Mouse (Mus musculus) midbrain, embryonic 12.5 days (tissue): Measurements from ENCODE around the gene Acp4. TPM values are rescaled to one million over a fixed set of nuclear protein-coding genes. Genes with fewer than 3 reads are reported as not detected.
"Not testable (repeated sequence)": the region's sequence is repeated elsewhere in the genome, so short reads cannot be mapped to it uniquely, and the experiment has no call there.

Source experiments
- ATAC-seq: fragments of 200-750 bp; cut with Nextera tagmentation; 2 replicates; pipeline ENCODE4 v1.8.0; 2017; ENCODE audit warnings: low read depth, moderate TSS enrichment, moderate library complexity; ENCODE audit not compliant: low FRiP score
- H3K27ac ChIP-seq: fragments of 300-500 bp; sonication (generic); replicated peaks from 2 replicates; pipeline ENCODE4 v1.5.1; 2016; ENCODE audit warnings: mild to moderate bottlenecking
- H3K27me3 ChIP-seq: fragments of 300-500 bp; sonication (generic); 2 replicates; pipeline ENCODE4 v1.6.1; 2016; ENCODE audit warnings: mild to moderate bottlenecking
- H3K36me3 ChIP-seq: fragments of 300-500 bp; sonication (generic); 2 replicates; pipeline ENCODE4 v1.6.1; 2016
- H3K4me1 ChIP-seq: fragments of 300-500 bp; sonication (generic); 2 replicates; pipeline ENCODE4 v1.6.1; 2016
- H3K4me2 ChIP-seq: fragments of 300-500 bp; sonication (generic); replicated peaks from 2 replicates; pipeline ENCODE4 v1.6.1; 2016; ENCODE audit warnings: mild to moderate bottlenecking, moderate library complexity
- H3K4me3 ChIP-seq: fragments of 300-500 bp; sonication (generic); 2 replicates; pipeline ENCODE4 v1.5.1; 2016; ENCODE audit warnings: mild to moderate bottlenecking
- H3K9ac ChIP-seq: fragments of 300-500 bp; sonication (generic); replicated peaks from 2 replicates; pipeline ENCODE4 v1.6.1; 2016; ENCODE audit warnings: mild to moderate bottlenecking, moderate library complexity
- H3K9me3 ChIP-seq: fragments of 300-500 bp; sonication (generic); 2 replicates; pipeline ENCODE4 v1.6.1; 2016; ENCODE audit warnings: mild to moderate bottlenecking
- WGBS: fragments of 180-500 bp; shearing (Covaris S2); methylation state at CpG from one replicate; pipeline ENCODE4 v1.1.7; 2016; 5-methylcytosine and 5-hydroxymethylcytosine counted together
- polyA plus RNA-seq: library from polyadenylated mRNA; unstranded; fragments of >200 nt; fragmentation: Nextera tagmentation; extraction: Ambion mirVana; gene quantifications from 2 replicates; pipeline ENCODE4 v1.2.1, GENCODE M21; 2016

Acp4 gene
- polyA plus RNA-seq, 1 experiment from 2014 or later = 0.18 TPM

- H3K27ac ChIP-seq = no peak overlapping the region
- no peak overlapping the region for H3K4me2 ChIP-seq
These were observed 17.3 kb downstream of the Acp4 start for GRCm38 (mm10) chr7:44239913-44240312.

GRCm38 (mm10) chr7:44235909-44236308, 21.3 kb downstream of the Acp4 start, which contains the start of gene Gm36864:
Gene Gm36864 (plus strand): TSS chr7:44236177.
- 90% methylated on average over 3 of the region's 3 CpGs for WGBS
- H3K9ac ChIP-seq = no peak within 1 kb of the TSS
- H3K27ac ChIP-seq = no peak within 1 kb of the TSS
- H3K4me1 ChIP-seq = no peaks in the 10 kb centered on the region
- no peaks in the 10 kb centered on the region for H3K36me3 ChIP-seq
- no peak for ATAC-seq
- no peak within 1 kb of the TSS for H3K4me3 ChIP-seq
- H3K27me3 ChIP-seq = 0 out of 2 replicates have a peak, but pooled peaks cover 5% of the 10 kb centered on the region
- H3K4me2 ChIP-seq = no peak within 1 kb of the TSS
- H3K9me3 ChIP-seq = no peaks in the 10 kb centered on the region

More at GRCm38 (mm10) chr7:44239913-44240312, 17.3 kb downstream of the Acp4 start:
- ATAC-seq = no peak
- 0 out of 2 replicates have a peak, but pooled peaks cover 5% of the 10 kb centered on the region for H3K27me3 ChIP-seq
- WGBS = 72% methylated on average over 2 of the region's 2 CpGs
- no peaks in the 10 kb centered on the region for H3K36me3 ChIP-seq
- H3K4me1 ChIP-seq = no peaks in the 10 kb centered on the region
- no peak overlapping the region for H3K4me3 ChIP-seq
- H3K9ac ChIP-seq = no peak overlapping the region
- no peaks in the 10 kb centered on the region for H3K9me3 ChIP-seq

GRCm38 (mm10) chr7:44225076-44225475, 32.1 kb downstream of the Acp4 start, which contains the start of gene Klk1:
Gene Klk1 (plus strand): TSS chr7:44225360.
- Histone ChIP-seq H3K27ac (no peak within 1 kb of the TSS), H3K27me3 (peaks cover 5% of the 10 kb centered on the region; the same call in 1 of the 2 replicates), H3K36me3 (no peaks in the 10 kb centered on the region), H3K4me2 (no peak within 1 kb of the TSS), H3K9ac (no peak within 1 kb of the TSS), H3K4me1 (no peaks in the 10 kb centered on the region), H3K9me3 (no peaks in the 10 kb centered on the region), H3K4me3 (no peak within 1 kb of the TSS)
- ATAC-seq = no peak
- WGBS = 80% methylated on average over 1 of the region's 1 CpGs

- not testable (repeated sequence) for H3K4me3 ChIP-seq, H3K27me3 ChIP-seq, H3K36me3 ChIP-seq, ATAC-seq, H3K9me3 ChIP-seq, H3K27ac ChIP-seq, H3K4me2 ChIP-seq, H3K4me1 ChIP-seq, H3K9ac ChIP-seq
- 76% methylated on average over 6 of the region's 6 CpGs for whole genome bisulfite sequencing
These were observed 34.8 kb downstream of the Acp4 start for GRCm38 (mm10) chr7:44222335-44222734.

- not testable (repeated sequence) for H3K27me3 ChIP-seq, H3K4me2 ChIP-seq, H3K4me1 ChIP-seq, H3K36me3 ChIP-seq, H3K4me3 ChIP-seq, H3K9me3 ChIP-seq, H3K27ac ChIP-seq, ATAC-seq, H3K9ac ChIP-seq
- WGBS = 70% methylated on average over 9 of the region's 10 CpGs
These were observed 35.6 kb downstream of the Acp4 start for GRCm38 (mm10) chr7:44221601-44222000.

GRCm38 (mm10) chr7:44215645-44216044, 41.5 kb downstream of the Acp4 start, which contains the start of gene Klk1b5:
Gene Klk1b5 (plus strand): TSS chr7:44215945.
- 78% methylated on average over 1 of the region's 1 CpGs for WGBS
- H3K4me1 ChIP-seq = no peaks in the 10 kb centered on the region
- H3K9ac ChIP-seq = no peak within 1 kb of the TSS
- H3K27me3 ChIP-seq = no peaks in the 10 kb centered on the region
- no peak within 1 kb of the TSS for H3K4me2 ChIP-seq
- H3K9me3 ChIP-seq = no peaks in the 10 kb centered on the region
- no peak within 1 kb of the TSS for H3K27ac ChIP-seq
- H3K4me3 ChIP-seq = no peak within 1 kb of the TSS
- H3K36me3 ChIP-seq = no peaks in the 10 kb centered on the region
- no peak for ATAC-seq

- WGBS = 85% methylated on average over 3 of the region's 3 CpGs
- H3K4me2 ChIP-seq = no peak overlapping the region
- no peaks in the 10 kb centered on the region for H3K9me3 ChIP-seq
- H3K4me1 ChIP-seq = no peaks in the 10 kb centered on the region
- H3K4me3 ChIP-seq = no peak overlapping the region
- no peak overlapping the region for H3K27ac ChIP-seq
- H3K36me3 ChIP-seq = no peaks in the 10 kb centered on the region
- no peak for ATAC-seq
- H3K9ac ChIP-seq = no peak overlapping the region
- H3K27me3 ChIP-seq = no peaks in the 10 kb centered on the region
These were observed 48.9 kb downstream of the Acp4 start for GRCm38 (mm10) chr7:44208307-44208706.

GRCm38 (mm10) chr7:44207135-44207534, 50.0 kb downstream of the Acp4 start, which contains the start of gene Klk1b4:
Gene Klk1b4 (plus strand): TSS chr7:44207435.
- not testable (repeated sequence) for H3K4me2 ChIP-seq, H3K9me3 ChIP-seq, H3K4me1 ChIP-seq, H3K27ac ChIP-seq, H3K36me3 ChIP-seq, ATAC-seq, H3K9ac ChIP-seq, H3K27me3 ChIP-seq, H3K4me3 ChIP-seq
- 65% methylated on average over 3 of the region's 3 CpGs for WGBS

Other genes starting within 250 kb of the Acp4 start
- gene Klk1b26, start 245.2 kb downstream of the Acp4 start, polyA plus RNA-seq = not detected in 2 replicates
- gene Klk1b27, start 205.1 kb downstream of the Acp4 start, polyA plus RNA-seq = not detected in 2 replicates
- not detected in 2 replicates for gene Klk1b21, start 155.1 kb downstream of the Acp4 start, polyA plus RNA-seq
- gene Klk1b22, start 144.7 kb downstream of the Acp4 start, polyA plus RNA-seq = not detected in 2 replicates
- not detected in 2 replicates for gene Klk1b16, start 120.6 kb downstream of the Acp4 start, polyA plus RNA-seq
- not detected in 2 replicates for gene Klk1b24, start 69.1 kb downstream of the Acp4 start, polyA plus RNA-seq
- not detected in 2 replicates for gene Klk1b3, start 59.2 kb downstream of the Acp4 start, polyA plus RNA-seq
- gene Klk1b4, start 49.9 kb downstream of the Acp4 start, polyA plus RNA-seq = not detected in 2 replicates
- not detected in 2 replicates for gene Klk1b5, start 41.4 kb downstream of the Acp4 start, polyA plus RNA-seq
- gene Klk1, start 32.0 kb downstream of the Acp4 start, polyA plus RNA-seq = not detected in 2 replicates
- not detected in 2 replicates for gene Gm36864, start 21.2 kb downstream of the Acp4 start, polyA plus RNA-seq
- gene 1700028J19Rik, start 10.7 kb downstream of the Acp4 start, polyA plus RNA-seq = 1.1 and 1.6 TPM in 2 replicates
- 174 and 194 TPM in 2 replicates for gene 2410002F23Rik, start 10.7 kb downstream of the Acp4 start, polyA plus RNA-seq
- gene Gm15517, start 4.1 kb upstream of the Acp4 start, polyA plus RNA-seq = not detected in 2 replicates
- 2.5 and 2.6 TPM in 2 replicates for gene Clec11a, start 49.5 kb upstream of the Acp4 start, polyA plus RNA-seq
- 8.5 and 11.4 TPM in 2 replicates for gene Shank1, start 52.9 kb upstream of the Acp4 start, polyA plus RNA-seq
- 5.4 and 6.4 TPM in 2 replicates for gene Syt3, start 126.7 kb upstream of the Acp4 start, polyA plus RNA-seq
- 0.74 and 1.3 TPM in 2 replicates for gene 1700008O03Rik, start 128.4 kb upstream of the Acp4 start, polyA plus RNA-seq
- 12.0 and 13.5 TPM in 2 replicates for gene Lrrc4b, start 171.6 kb upstream of the Acp4 start, polyA plus RNA-seq
- 3.4 and 5.1 TPM in 2 replicates for gene Aspdh, start 208.0 kb upstream of the Acp4 start, polyA plus RNA-seq
- 56.2 and 58.1 TPM in 2 replicates for gene Josd2, start 210.6 kb upstream of the Acp4 start, polyA plus RNA-seq
- gene Emc10, start 239.2 kb upstream of the Acp4 start, polyA plus RNA-seq = 132 and 136 TPM in 2 replicates
- 32.4 and 35.1 TPM in 2 replicates for gene Fam71e1, start 239.2 kb upstream of the Acp4 start, polyA plus RNA-seq